Mouse (Mus musculus): ENCODE data around the gene Rgs17. TPM values are rescaled to one million over a fixed set of nuclear protein-coding genes. Genes with fewer than 3 reads are reported as not detected.

Rgs17 gene
- polyA plus RNA-seq, 1 experiment, result 9.4 TPM

DNA sequence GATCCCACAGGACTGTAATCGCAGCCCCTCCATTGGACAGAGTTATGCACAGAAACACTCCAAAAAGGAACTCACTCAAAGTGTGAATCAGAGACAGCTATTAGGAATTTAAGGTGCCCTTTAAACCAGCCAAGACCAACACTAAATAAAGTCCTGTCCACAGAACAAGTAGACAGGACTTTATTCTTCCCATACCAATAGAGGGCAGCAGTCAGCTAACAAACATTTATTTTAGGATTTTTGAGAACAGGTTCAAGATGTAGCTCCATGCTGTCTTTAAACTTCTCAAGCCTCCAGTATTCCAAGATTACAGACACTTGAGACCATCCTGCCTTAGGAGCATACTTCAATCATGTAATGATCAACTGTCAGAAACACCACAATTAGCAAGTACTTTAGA is 121.7 kb downstream of the Rgs17 start:
- H3K27ac ChIP-seq (ENCODE audit: insufficient read depth, low read length), result no peak overlapping the region
- H3K9ac ChIP-seq (ENCODE audit: low read depth, poor library complexity, severe bottlenecking), result no peak overlapping the region
- no peak for TF ChIP-seq POLR2A (IDR thresholded peaks at IDR 0.05; ENCODE audit: insufficient read depth, low read length)
- TF ChIP-seq EP300 (IDR thresholded peaks at IDR 0.05; ENCODE audit: insufficient read depth, low read depth, low read length), result no peak
- TF ChIP-seq CTCF (IDR thresholded peaks at IDR 0.05; ENCODE audit: low read depth, low read length), result no peak
- no peak overlapping the region for H3K4me3 ChIP-seq (ENCODE audit: low read depth, low read length)
- H3K36me3 ChIP-seq (ENCODE audit: control insufficient read depth, insufficient read depth, low read length, poor library complexity, severe bottlenecking), result peaks cover 50% of the 10 kb centered on the region
- no peaks in the 10 kb centered on the region for H3K4me1 ChIP-seq (ENCODE audit: control insufficient read depth, insufficient read depth, low read length)
- no peaks in the 10 kb centered on the region for H3K27me3 ChIP-seq (ENCODE audit: control insufficient read depth, insufficient read depth, low read length, poor library complexity, severe bottlenecking)
- H3K9me3 ChIP-seq (replicated peaks; ENCODE audit: control insufficient read depth, insufficient read depth, low read length, poor library complexity, severe bottlenecking), result 0 out of 2 replicates have a peak, but pooled peaks cover 3% of the 10 kb centered on the region

DNA sequence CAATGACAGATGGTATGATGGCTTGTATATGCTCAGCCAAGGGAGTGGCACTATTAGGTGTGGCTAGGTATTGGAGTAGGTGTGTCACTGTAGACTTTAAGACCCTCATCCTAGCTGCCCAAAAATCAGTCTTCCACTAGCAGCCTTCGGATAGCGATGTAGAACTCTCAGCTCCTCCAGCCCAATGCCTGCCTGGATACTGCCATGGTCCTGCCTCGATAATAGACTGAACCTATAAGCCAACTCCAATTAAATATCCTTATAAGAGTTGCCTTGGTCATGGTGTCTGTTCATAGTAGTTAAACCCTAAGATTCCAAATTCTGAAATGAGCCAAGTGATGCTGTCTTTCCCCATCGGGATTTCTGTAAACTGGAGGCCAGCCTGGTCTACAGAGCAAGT is 124.1 kb downstream of the Rgs17 start:
- no peak overlapping the region for H3K9ac ChIP-seq (ENCODE audit: low read depth, poor library complexity, severe bottlenecking)
- TF ChIP-seq CTCF (IDR thresholded peaks at IDR 0.05; ENCODE audit: low read depth, low read length) (no peak), EP300 (IDR thresholded peaks at IDR 0.05; ENCODE audit: insufficient read depth, low read depth, low read length) (no peak), POLR2A (IDR thresholded peaks at IDR 0.05; ENCODE audit: insufficient read depth, low read length) (no peak)
- H3K4me3 ChIP-seq (ENCODE audit: low read depth, low read length), result no peak overlapping the region
- H3K36me3 ChIP-seq (ENCODE audit: control insufficient read depth, insufficient read depth, low read length, poor library complexity, severe bottlenecking), result peaks cover 44% of the 10 kb centered on the region
- H3K9me3 ChIP-seq (replicated peaks; ENCODE audit: control insufficient read depth, insufficient read depth, low read length, poor library complexity, severe bottlenecking), result 0 out of 2 replicates have a peak, but pooled peaks cover 3% of the 10 kb centered on the region
- H3K27me3 ChIP-seq (ENCODE audit: control insufficient read depth, insufficient read depth, low read length, poor library complexity, severe bottlenecking), result no peaks in the 10 kb centered on the region
- no peaks in the 10 kb centered on the region for H3K4me1 ChIP-seq (ENCODE audit: control insufficient read depth, insufficient read depth, low read length)
- H3K27ac ChIP-seq (ENCODE audit: insufficient read depth, low read length), result no peak overlapping the region

DNA sequence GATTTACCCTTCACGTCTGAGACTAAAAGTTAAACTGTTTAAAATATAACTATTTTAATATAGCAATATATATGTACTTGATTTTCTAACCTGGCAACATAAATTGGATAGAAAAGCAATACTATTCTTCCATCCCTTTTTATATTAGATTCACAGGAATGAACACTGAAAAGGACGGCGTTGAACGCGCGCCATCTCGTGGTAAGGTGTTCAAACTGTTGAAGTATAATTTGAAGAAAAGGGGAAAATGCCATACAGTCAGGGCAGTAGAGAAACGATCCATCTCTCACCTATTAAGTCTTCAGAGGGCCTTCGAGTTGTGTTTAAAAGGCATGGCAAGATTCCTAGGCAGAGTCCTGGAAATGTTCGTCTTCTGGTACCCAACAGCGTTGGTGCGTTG is 131.5 kb downstream of the Rgs17 start:
- Histone ChIP-seq H3K9me3 (replicated peaks; ENCODE audit: control insufficient read depth, insufficient read depth, low read length, poor library complexity, severe bottlenecking) (no peaks in the 10 kb centered on the region), H3K27me3 (ENCODE audit: control insufficient read depth, insufficient read depth, low read length, poor library complexity, severe bottlenecking) (no peaks in the 10 kb centered on the region), H3K9ac (ENCODE audit: low read depth, poor library complexity, severe bottlenecking) (no peak overlapping the region), H3K36me3 (ENCODE audit: control insufficient read depth, insufficient read depth, low read length, poor library complexity, severe bottlenecking) (no peaks in the 10 kb centered on the region), H3K27ac (ENCODE audit: insufficient read depth, low read length) (no peak overlapping the region), H3K4me1 (ENCODE audit: control insufficient read depth, insufficient read depth, low read length) (no peaks in the 10 kb centered on the region), H3K4me3 (ENCODE audit: low read depth, low read length) (no peak overlapping the region)
- no peak for TF ChIP-seq POLR2A (IDR thresholded peaks at IDR 0.05; ENCODE audit: insufficient read depth, low read length)

DNA sequence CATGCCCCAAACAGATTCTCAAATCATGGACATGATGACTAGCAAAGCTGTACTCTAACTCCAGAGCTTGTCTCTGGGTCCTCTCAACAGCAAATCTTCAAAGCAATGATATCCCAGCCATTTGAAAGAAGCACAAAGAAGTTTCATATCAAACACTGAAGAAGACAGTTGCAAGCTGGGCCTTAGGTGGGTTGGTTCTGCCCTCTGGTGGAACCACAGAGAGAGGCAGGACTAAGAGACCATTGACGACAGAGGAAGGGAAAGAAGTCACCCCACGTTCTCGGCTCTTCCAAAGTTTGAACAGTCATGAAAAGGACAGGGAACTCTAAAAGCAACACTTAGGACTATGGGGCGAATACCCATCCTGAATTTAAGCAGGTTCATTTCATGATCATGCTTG is 135.3 kb downstream of the Rgs17 start:
- H3K27ac ChIP-seq (ENCODE audit: insufficient read depth, low read length), result no peak overlapping the region
- no peaks in the 10 kb centered on the region for H3K36me3 ChIP-seq (ENCODE audit: control insufficient read depth, insufficient read depth, low read length, poor library complexity, severe bottlenecking)
- no peak overlapping the region for H3K4me3 ChIP-seq (ENCODE audit: low read depth, low read length)
- H3K9me3 ChIP-seq (replicated peaks; ENCODE audit: control insufficient read depth, insufficient read depth, low read length, poor library complexity, severe bottlenecking), result no peaks in the 10 kb centered on the region
- TF ChIP-seq CTCF (IDR thresholded peaks at IDR 0.05; ENCODE audit: low read depth, low read length) (peak; percentile 80), EP300 (IDR thresholded peaks at IDR 0.05; ENCODE audit: insufficient read depth, low read depth, low read length) (no peak), POLR2A (IDR thresholded peaks at IDR 0.05; ENCODE audit: insufficient read depth, low read length) (no peak)
- H3K27me3 ChIP-seq (ENCODE audit: control insufficient read depth, insufficient read depth, low read length, poor library complexity, severe bottlenecking), result no peaks in the 10 kb centered on the region
- H3K4me1 ChIP-seq (ENCODE audit: control insufficient read depth, insufficient read depth, low read length), result no peaks in the 10 kb centered on the region
- no peak overlapping the region for H3K9ac ChIP-seq (ENCODE audit: low read depth, poor library complexity, severe bottlenecking)

Other genes with a start within 250 kb of the Rgs17 start
- gene Fbxo5, start 116.8 kb downstream of the Rgs17 start, polyA plus RNA-seq (2011; ENCODE audit: insufficient read depth, insufficient read length, low read depth, missing spikeins), result 82.6 and 90.1 TPM in 2 replicates
- 11.2 and 12.0 TPM in 2 replicates for gene Mtrf1l, start 98.5 kb downstream of the Rgs17 start, polyA plus RNA-seq (2011; ENCODE audit: insufficient read depth, insufficient read length, low read depth, missing spikeins)

All from ES-Bruce4 (cell line).